In the genomic region with DNA sequence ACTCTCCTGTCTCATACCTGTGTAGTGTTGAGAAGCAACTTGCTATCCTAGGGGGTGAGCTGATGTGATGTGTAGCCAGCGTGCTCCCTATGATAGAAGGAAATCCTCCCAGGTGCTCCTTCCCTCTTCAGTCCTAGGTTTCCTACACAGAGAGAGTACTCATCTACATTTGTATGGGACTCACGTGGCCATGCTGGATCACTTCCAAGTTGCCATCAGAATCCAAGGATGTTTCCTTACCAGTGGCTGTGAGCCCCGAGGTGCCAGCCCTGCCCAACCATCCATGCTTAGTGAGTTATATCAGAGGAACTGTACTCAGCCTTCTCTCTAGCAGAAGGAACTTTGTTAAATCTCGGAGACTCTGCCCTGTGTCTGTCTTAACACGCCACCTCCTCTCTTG, we compare ENCODE assay signal across 15 mouse cellular contexts.
DNase-seq lines count a peak whose midpoint lies in the region; ATAC-seq and TF ChIP-seq lines count a peak whose summit lies in the region.
"Had no signal": no experiment of that assay in that cellular context is flagged by ENCODE, and none has a peak within 500 bp of the region (broad histone marks: within the 10 kb centered on the region; RNA-seq: fewer than 3 reads in every experiment).

No protein-coding gene starts in this region.

- H3K4me2 ChIP-seq in hindbrain, postnatal 0 days (ENCODE audit: low read depth, low read length): no peak overlapping the region
- H3K4me2 ChIP-seq: embryonic facial prominence, embryonic 12.5 days; stomach, embryonic 15.5 days had no signal

- H3K27me3 ChIP-seq in hindbrain, postnatal 0 days (ENCODE audit: insufficient read depth, low read length): no peaks in the 10 kb centered on the region
- H3K27me3 ChIP-seq: embryonic facial prominence, embryonic 12.5 days; stomach, embryonic 15.5 days had no signal

- no peak overlapping the region for H3K9ac ChIP-seq in hindbrain, postnatal 0 days (replicated peaks; ENCODE audit: low read length)
- H3K9ac ChIP-seq: embryonic facial prominence, embryonic 12.5 days; liver, embryonic 14.5 days; stomach, embryonic 15.5 days had no signal

- intact Hi-C loops in left cerebral cortex, postnatal 14 days (cut with DNase I): no loop called here
- intact Hi-C loops in left cerebral cortex, postnatal 36 days (cut with DNase I): no loop called here

- TF ChIP-seq CTCF in hindbrain, postnatal 0 days (IDR thresholded peaks at IDR 0.05; ENCODE audit: low read depth): no peak

- H3K36me3 ChIP-seq in hindbrain, postnatal 0 days (ENCODE audit: insufficient read depth, low read length): no peaks in the 10 kb centered on the region
- H3K36me3 ChIP-seq: embryonic facial prominence, embryonic 12.5 days; G1E; heart, embryonic 10.5 days; stomach, embryonic 15.5 days had no signal

- 45% methylated on average over 5 of the region's 5 CpGs for WGBS in hindbrain, postnatal 0 days

- H3K4me3 ChIP-seq in hindbrain, postnatal 0 days (ENCODE audit: low read length): no peak overlapping the region
- H3K4me3 ChIP-seq: embryonic facial prominence, embryonic 12.5 days; heart, embryonic 10.5 days; stomach, embryonic 15.5 days had no signal

- ATAC-seq in hindbrain, postnatal 0 days: peak; percentile 58; the same call in 1 of the 2 replicates
- ATAC-seq in activated CD4-positive, CD25-positive, alpha-beta regulatory T cell, adult 4 months: no peak

- no peak overlapping the region for H3K27ac ChIP-seq in hindbrain, postnatal 0 days
- H3K27ac ChIP-seq: embryonic facial prominence, embryonic 12.5 days; heart, embryonic 10.5 days; liver, embryonic 14.5 days; stomach, embryonic 15.5 days had no signal

- no peaks in the 10 kb centered on the region for H3K9me3 ChIP-seq in hindbrain, postnatal 0 days (ENCODE audit: low read length)
- H3K9me3 ChIP-seq: embryonic facial prominence, embryonic 12.5 days; heart, embryonic 10.5 days; stomach, embryonic 15.5 days had no signal

- H3K4me1 ChIP-seq in hindbrain, postnatal 0 days (ENCODE audit: insufficient read depth, low read length): 0 out of 2 replicates have a peak, but pooled peaks cover 3% of the 10 kb centered on the region
- H3K4me1 ChIP-seq: embryonic facial prominence, embryonic 12.5 days; heart, embryonic 10.5 days; stomach, embryonic 15.5 days had no signal

- DNase-seq in cerebellum, postnatal 14 days: peak; percentile 35 to 49
- no peak for DNase-seq in cerebellum, adult 9-10 months
- DNase-seq in left cerebral cortex, postnatal 14 days (ENCODE audit: low spot score in 2 of 2): peak; percentile 58 to 64
- DNase-seq in left cerebral cortex, postnatal 36 days (ENCODE audit: low spot score in 2 of 2): no peak
- DNase-seq in brain, adult 2 months (ENCODE audit: low read depth, low spot score): peak; percentile 64
- peak; percentile 71 for DNase-seq in hindbrain, postnatal 0 days (ENCODE audit: low spot score)
- no peak for DNase-seq in spleen, postnatal 14 days (ENCODE audit: low spot score in 2 of 2)
- DNase-seq: gastrocnemius, postnatal 14 days; kidney, adult 2 months had no signal

Comparison
In these comparisons a context has a peak if more than half of its experiments do, and no peak if none do; other contexts are left out.
1. DNase-seq: peak in cerebellum, postnatal 14 days (2 of 2), left cerebral cortex, postnatal 14 days (2 of 2), brain, adult 2 months (single experiment) and hindbrain, postnatal 0 days (single experiment); none in cerebellum, adult 9-10 months (single experiment), left cerebral cortex, postnatal 36 days (0 of 2) and spleen, postnatal 14 days (0 of 2).